Mouse (Mus musculus) 3T3-L1 (cell line): ENCODE measurements around the gene Prkag2.
"Not testable (repeated sequence)": the region's sequence is repeated elsewhere in the genome, so short reads cannot be mapped to it uniquely, and the experiment has no call there.

ENCODE experiments used
- DNase-seq: peaks from one replicate; pipeline ENCODE4 v3.0.0-alpha.2; 2015; ENCODE audit warnings: low read depth, low spot score

The Prkag2 gene

GRCm38 (mm10) chr5:24873221-24873620 is 227.2 kb downstream of the Prkag2 start:
- no peak for DNase-seq

DNA sequence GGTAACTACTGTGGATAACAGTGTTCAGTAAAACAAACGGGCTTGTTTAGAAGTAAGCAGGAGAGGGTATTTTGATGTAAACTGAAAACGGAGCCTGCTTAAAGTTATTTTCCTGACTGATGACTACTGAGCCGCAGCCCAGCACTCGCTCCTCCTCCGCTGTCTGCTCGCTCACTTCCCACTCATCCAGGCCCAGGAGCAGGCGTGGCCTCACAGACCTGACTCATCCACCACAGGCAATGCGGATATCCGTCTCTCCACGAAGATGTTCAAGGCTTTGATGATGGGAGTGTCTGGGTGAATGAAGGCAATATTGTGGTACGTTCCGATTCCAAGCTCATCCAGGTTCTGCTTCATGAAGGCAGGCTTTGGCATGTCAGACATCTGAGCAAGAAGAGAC is 229.2 kb downstream of the Prkag2 start:
- peak; percentile 97 for DNase-seq

- no peak for DNase-seq
Measured at GRCm38 (mm10) chr5:24869796-24870289, 230.6 kb downstream of the Prkag2 start.

GRCm38 (mm10) chr5:24863804-24864203 is 236.6 kb downstream of the Prkag2 start:
- no peak for DNase-seq

DNA sequence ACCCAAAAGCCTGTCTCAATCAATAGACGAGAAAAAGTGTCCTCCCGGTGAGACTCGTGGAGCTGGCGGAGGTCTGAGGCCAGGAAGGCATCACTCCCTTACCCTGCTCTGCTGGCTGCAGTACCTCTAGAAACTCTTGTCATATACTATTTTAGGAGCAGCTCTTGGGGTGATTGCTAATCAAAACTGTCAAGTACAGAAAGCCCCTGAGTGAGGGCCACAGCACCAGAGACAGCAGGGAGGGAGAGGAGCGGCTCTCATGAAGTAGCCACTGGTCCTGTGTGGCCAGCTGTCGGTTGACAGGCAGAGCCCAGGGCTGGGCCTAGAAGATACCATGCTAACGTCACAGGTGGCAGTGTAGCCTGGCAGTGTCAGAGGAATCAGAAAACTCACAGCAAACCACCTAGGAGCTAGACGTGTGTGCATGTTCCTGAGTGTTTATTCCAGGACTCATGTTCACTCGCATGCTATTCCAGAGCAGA is 239.0 kb downstream of the Prkag2 start:
- DNase-seq = no peak

- peak; percentile 58 for DNase-seq
Measured at GRCm38 (mm10) chr5:24860635-24861448, 239.6 kb downstream of the Prkag2 start.

DNA sequence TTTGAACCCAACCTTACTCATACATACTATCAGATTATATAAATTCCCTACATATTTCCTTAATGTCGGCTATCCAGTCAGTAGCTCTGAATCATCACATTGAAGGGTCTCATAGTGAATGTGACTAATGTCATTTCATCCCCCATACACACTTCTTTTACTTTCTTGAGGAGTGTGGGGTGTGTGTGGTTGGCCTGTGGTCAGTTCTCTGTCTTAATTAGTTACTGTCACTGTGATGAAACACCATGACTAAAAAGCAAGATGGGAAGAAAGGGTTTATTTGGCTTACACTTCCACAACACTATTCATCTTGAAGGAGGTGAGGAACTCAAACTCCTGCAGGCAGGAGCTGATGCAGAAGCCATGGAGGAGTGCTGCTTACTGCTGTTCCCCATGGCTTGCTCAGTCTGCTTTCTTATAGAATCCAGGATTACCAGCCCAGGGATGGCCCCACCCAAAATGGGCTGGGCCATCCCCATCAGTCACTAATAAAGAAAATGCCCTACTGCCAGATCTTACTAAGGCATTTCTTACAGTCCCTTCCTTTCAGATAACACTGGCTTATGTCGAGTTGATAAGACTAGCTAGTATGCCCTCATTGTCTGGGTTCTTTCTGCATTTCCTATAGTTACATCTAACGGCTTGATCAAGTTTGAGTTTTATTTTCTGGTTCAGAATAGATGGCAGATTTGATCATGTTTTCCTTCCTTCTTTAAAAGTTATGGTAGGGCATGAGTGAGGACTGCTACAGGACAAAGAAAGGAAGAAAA is 240.5 kb downstream of the Prkag2 start:
- DNase-seq = peak; percentile 57

DNA sequence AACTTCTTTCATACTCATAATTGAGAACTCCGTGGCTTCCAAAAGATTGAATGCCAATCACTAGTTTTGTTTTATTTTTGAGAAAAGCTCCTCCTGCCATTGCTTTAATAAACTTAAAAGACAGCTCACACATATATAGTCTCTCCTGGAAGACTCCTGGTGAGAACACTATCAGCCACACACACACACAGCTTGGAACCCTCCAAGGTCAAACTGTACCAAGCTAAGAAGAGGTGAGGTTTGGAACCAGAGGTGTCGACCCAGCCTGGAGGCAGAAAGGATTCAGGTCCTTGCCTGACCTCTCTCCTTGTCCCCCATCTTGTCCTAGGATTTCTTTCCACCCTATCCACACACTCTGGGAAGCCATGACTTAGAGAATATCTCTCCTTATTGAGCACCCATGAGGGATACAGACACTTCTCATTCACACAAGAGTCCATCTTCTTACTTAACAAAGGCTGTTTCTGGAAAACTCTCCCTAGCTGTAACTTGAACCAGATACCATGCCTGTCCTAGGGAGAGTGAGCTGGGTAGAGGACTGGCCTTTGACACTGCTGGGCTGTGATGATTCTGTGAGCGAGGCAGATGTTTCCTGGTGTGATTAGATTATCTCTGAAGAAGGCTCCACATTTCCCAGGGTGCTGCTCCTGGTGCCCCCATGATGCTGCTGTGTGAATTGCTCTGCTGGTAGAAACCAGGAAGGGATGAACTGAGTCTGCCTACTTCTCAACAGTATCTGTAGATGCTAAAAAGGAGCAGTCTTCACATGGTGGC is 245.4 kb downstream of the Prkag2 start:
- no peak for DNase-seq

DNA sequence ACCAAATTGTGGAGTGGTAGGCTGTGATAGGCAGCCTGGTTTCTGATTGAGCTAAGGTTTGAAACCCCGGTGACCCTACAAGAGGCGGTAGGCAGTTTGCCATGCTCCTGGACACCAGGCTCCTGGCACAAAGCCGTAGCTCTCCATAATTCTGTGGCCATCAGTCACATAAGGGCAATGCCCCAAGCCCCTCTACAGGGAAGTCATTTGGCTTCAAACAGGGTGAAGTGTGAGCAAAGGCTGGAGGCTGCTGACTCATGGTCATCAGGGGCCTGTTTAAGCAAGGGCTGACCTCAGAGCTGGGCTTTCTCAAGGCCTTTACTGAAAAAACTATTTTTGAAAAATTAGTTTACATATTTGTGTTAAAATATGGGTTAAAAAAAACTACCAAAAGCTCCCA is 246.2 kb downstream of the Prkag2 start:
- DNase-seq = peak; percentile 81

DNA sequence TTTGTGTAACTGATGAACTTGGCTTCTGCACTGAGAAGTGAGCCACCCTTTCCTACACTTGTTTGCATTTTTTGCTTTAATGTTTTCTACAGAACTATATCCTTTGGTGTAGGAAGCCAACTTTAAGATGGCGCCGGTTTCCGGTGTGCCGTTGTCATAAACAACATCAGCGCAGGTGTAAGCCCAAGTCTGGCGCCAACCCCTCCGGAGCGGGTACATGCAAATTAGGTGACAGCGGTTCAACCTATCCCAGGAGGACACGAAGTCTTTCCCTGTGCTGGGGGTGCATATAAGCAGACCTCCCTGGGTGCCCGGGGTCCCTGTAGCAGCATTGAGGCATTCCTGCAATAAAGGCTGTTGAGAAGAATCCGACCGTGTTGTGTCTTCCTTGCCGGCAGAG is 252.2 kb downstream of the Prkag2 start:
- not testable (repeated sequence) for DNase-seq

- no peak for DNase-seq
Measured at GRCm38 (mm10) chr5:24843841-24844240, 256.6 kb downstream of the Prkag2 start.

GRCm38 (mm10) chr5:24843103-24843475 is 257.4 kb downstream of the Prkag2 start:
- no peak for DNase-seq

GRCm38 (mm10) chr5:24842274-24843102 is 258.0 kb downstream of the Prkag2 start, which contains the start of gene Rheb:
TSS of gene Rheb (minus strand) at chr5:24842624.
- peak; percentile 100 for DNase-seq

GRCm38 (mm10) chr5:24841662-24842273 is 258.7 kb downstream of the Prkag2 start:
- DNase-seq = peak; percentile 38

- peak; percentile 35 for DNase-seq
Measured at GRCm38 (mm10) chr5:24840975-24841431, 259.4 kb downstream of the Prkag2 start.

DNA sequence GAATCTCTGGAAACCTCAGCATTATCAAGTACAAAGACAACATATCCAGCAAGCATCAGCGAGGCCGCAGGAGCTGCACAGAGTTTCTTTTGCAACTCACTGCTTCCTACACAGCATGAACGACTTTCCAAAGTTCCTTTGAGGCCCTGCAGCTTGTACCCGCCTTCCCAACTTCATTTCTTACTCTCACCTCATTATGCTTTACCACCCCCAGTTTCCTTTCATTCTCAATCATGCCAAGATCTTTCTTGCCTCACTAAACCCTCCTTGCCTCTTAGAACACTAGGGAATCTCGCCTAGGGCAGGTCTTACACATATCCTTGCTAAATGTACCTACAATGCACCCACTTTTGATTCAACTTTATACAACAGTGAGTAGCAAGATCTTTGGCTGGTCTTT is 266.0 kb downstream of the Prkag2 start:
- DNase-seq = no peak

DNA sequence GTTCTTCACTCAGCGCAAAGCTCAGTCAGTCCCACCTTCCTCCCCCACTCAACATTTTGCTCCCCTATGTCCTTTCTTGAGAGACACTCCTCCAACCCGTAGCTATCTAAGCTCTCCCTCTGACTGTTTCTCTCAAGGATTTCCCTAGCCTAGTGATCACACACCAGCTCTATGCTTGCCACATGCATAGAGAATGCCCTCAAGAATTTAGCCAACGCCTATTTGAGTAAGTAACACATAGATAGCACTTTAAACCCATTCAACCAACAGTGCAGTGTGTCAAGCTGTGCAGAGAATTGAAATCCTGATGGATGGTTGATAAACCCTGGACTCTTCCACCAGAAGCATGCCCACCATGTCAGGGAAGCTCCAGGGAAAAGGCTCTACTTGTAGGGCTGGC is 268.5 kb downstream of the Prkag2 start:
- DNase-seq = no peak

- no peak for DNase-seq
Measured at GRCm38 (mm10) chr5:24828446-24828845, 272.0 kb downstream of the Prkag2 start.

GRCm38 (mm10) chr5:24827173-24827572 is 273.3 kb downstream of the Prkag2 start:
- peak; percentile 45 for DNase-seq

- no peak for DNase-seq
Measured at GRCm38 (mm10) chr5:24826056-24826770, 274.2 kb downstream of the Prkag2 start.
